Mouse (Mus musculus): ENCODE results near the gene Ms4a18. TPM values are rescaled to one million over a fixed set of nuclear protein-coding genes. Genes with fewer than 3 reads are reported as not detected.
A peak's percentile ranks its signal among the peaks of the same experiment; 100 is the strongest.

Ms4a18 gene
- polyA plus RNA-seq, 2 experiments, result not detected

GRCm38 (mm10) chr19:10979184-10980168 lies 38.4 kb downstream of the Ms4a18 start:
- Histone ChIP-seq H3K9ac (replicated peaks) (no peak overlapping the region), H3K4me1 (replicated peaks; ENCODE audit: control insufficient read depth in 2 of 2, insufficient read depth in 2 of 2, low read length in 1 of 2) (peaks cover 0 to 8% of the 10 kb centered on the region in 2 experiments; a peak in 2 of 4 replicates), H3K27me3 (ENCODE audit: control insufficient read depth, insufficient read depth, low read length) (no peaks in the 10 kb centered on the region), H3K9me3 (ENCODE audit: control insufficient read depth, low read length) (no peaks in the 10 kb centered on the region), H3K4me2 (ENCODE audit: low read depth) (peak overlapping the region; percentile 37), H3K27ac (no peak overlapping the region), H3K4me3 (ENCODE audit: insufficient read depth in 1 of 2, low read depth in 2 of 2, low read length in 2 of 2) (peak overlapping the region in 1 of 2 experiments; percentile 14; a peak in 1 of 4 replicates), H3K36me3 (replicated peaks; ENCODE audit: control insufficient read depth, insufficient read depth, low read depth) (no peaks in the 10 kb centered on the region)
- DNase-seq (ENCODE audit: low read depth in 3 of 3, low spot score in 3 of 3) (peak; percentile 47 to 58 (median 50)), ATAC-seq (ENCODE audit: insufficient read depth) (peak; percentile 47; the same call in 1 of the 2 replicates)
- 6% methylated on average over 18 of the region's 18 CpGs for WGBS (ENCODE audit: insufficient replicate concordance)
- TF ChIP-seq EP300 (IDR thresholded peaks at IDR 0.05; ENCODE audit: low read depth) (no peak), CTCF (IDR thresholded peaks at IDR 0.05; ENCODE audit: low read depth) (peak; percentile 79)

GRCm38 (mm10) chr19:10976318-10976717 lies 41.5 kb downstream of the Ms4a18 start:
- DNase-seq (ENCODE audit: low read depth in 3 of 3, low spot score in 3 of 3) (no peak), ATAC-seq (ENCODE audit: insufficient read depth) (no peak)
- no peaks in the 10 kb centered on the region for H3K27me3 ChIP-seq (ENCODE audit: control insufficient read depth, insufficient read depth, low read length)
- H3K9ac ChIP-seq (replicated peaks), result no peak overlapping the region
- 25% methylated on average over 4 of the region's 4 CpGs for WGBS (ENCODE audit: insufficient replicate concordance)
- H3K36me3 ChIP-seq (replicated peaks; ENCODE audit: control insufficient read depth, insufficient read depth, low read depth), result no peaks in the 10 kb centered on the region
- TF ChIP-seq EP300 (IDR thresholded peaks at IDR 0.05; ENCODE audit: low read depth), result no peak
- TF ChIP-seq CTCF (IDR thresholded peaks at IDR 0.05; ENCODE audit: low read depth), result peak; percentile 52
- no peak overlapping the region for H3K27ac ChIP-seq
- H3K9me3 ChIP-seq (ENCODE audit: control insufficient read depth, low read length), result no peaks in the 10 kb centered on the region
- H3K4me1 ChIP-seq (replicated peaks; ENCODE audit: control insufficient read depth in 2 of 2, insufficient read depth in 2 of 2, low read length in 1 of 2), result peaks cover 0 to 9% of the 10 kb centered on the region in 2 experiments; a peak in 2 of 4 replicates
- H3K4me3 ChIP-seq (ENCODE audit: insufficient read depth in 1 of 2, low read depth in 2 of 2, low read length in 2 of 2), result no peak overlapping the region
- no peak overlapping the region for H3K4me2 ChIP-seq (ENCODE audit: low read depth)

- Histone ChIP-seq H3K4me2 (ENCODE audit: low read depth) (no peak overlapping the region), H3K9ac (replicated peaks) (no peak overlapping the region), H3K36me3 (replicated peaks; ENCODE audit: control insufficient read depth, insufficient read depth, low read depth) (no peaks in the 10 kb centered on the region), H3K9me3 (ENCODE audit: control insufficient read depth, low read length) (no peaks in the 10 kb centered on the region), H3K27me3 (ENCODE audit: control insufficient read depth, insufficient read depth, low read length) (no peaks in the 10 kb centered on the region), H3K4me3 (ENCODE audit: insufficient read depth in 1 of 2, low read depth in 2 of 2, low read length in 2 of 2) (no peak overlapping the region), H3K4me1 (replicated peaks; ENCODE audit: control insufficient read depth in 2 of 2, insufficient read depth in 2 of 2, low read length in 1 of 2) (peaks cover 0 to 8% of the 10 kb centered on the region in 2 experiments; a peak in 2 of 4 replicates), H3K27ac (no peak overlapping the region)
- TF ChIP-seq CTCF (IDR thresholded peaks at IDR 0.05; ENCODE audit: low read depth) (no peak), EP300 (IDR thresholded peaks at IDR 0.05; ENCODE audit: low read depth) (no peak)
- WGBS (ENCODE audit: insufficient replicate concordance), result 44% methylated on average over 2 of the region's 2 CpGs
- ATAC-seq (ENCODE audit: insufficient read depth) (no peak), DNase-seq (ENCODE audit: low read depth in 3 of 3, low spot score in 3 of 3) (no peak)
Measured at GRCm38 (mm10) chr19:10975187-10975586, 42.6 kb downstream of the Ms4a18 start.

- Histone ChIP-seq H3K36me3 (replicated peaks; ENCODE audit: control insufficient read depth, insufficient read depth, low read depth) (no peaks in the 10 kb centered on the region), H3K27ac (no peak within 1 kb of the TSS), H3K27me3 (ENCODE audit: control insufficient read depth, insufficient read depth, low read length) (no peaks in the 10 kb centered on the region), H3K9ac (replicated peaks) (no peak within 1 kb of the TSS), H3K9me3 (ENCODE audit: control insufficient read depth, low read length) (no peaks in the 10 kb centered on the region), H3K4me3 (ENCODE audit: insufficient read depth in 1 of 2, low read depth in 2 of 2, low read length in 2 of 2) (no peak within 1 kb of the TSS), H3K4me2 (ENCODE audit: low read depth) (no peak within 1 kb of the TSS), H3K4me1 (replicated peaks; ENCODE audit: control insufficient read depth in 2 of 2, insufficient read depth in 2 of 2, low read length in 1 of 2) (0 out of 4 replicates have a peak, but pooled peaks cover 0 to 2% of the 10 kb centered on the region in 2 experiments)
- 25% methylated on average over 4 of the region's 4 CpGs for WGBS (ENCODE audit: insufficient replicate concordance)
- ATAC-seq (ENCODE audit: insufficient read depth) (no peak), DNase-seq (ENCODE audit: low read depth in 3 of 3, low spot score in 3 of 3) (no peak)
- TF ChIP-seq CTCF (IDR thresholded peaks at IDR 0.05; ENCODE audit: low read depth), result no peak
- TF ChIP-seq EP300 (IDR thresholded peaks at IDR 0.05; ENCODE audit: low read depth), result no peak
Measured at GRCm38 (mm10) chr19:10974238-10974865, 43.5 kb downstream of the Ms4a18 start, which contains the start of gene Ms4a10. TSS of gene Ms4a10 (minus strand) at chr19:10974670.
